ENCODE assay signal across 21 mouse cellular contexts in genomic region chr6:86583141-86583540, GRCm38 (mm10). TPM values are rescaled to one million over a fixed set of nuclear protein-coding genes. Genes with fewer than 3 reads are reported as not detected.
"Had no signal": no experiment of that assay in that cellular context is flagged by ENCODE, and none has a peak within 500 bp of the region (broad histone marks: within the 10 kb centered on the region; RNA-seq: fewer than 3 reads in every experiment).

No protein-coding gene starts in this region.

- H3K36me3 ChIP-seq: lung, embryonic 15.5 days; midbrain, embryonic 12.5 days; midbrain, embryonic 15.5 days; neural tube, embryonic 13.5 days; stomach, embryonic 15.5 days had no signal

- H3K4me2 ChIP-seq: liver, embryonic 11.5 days; lung, embryonic 15.5 days; midbrain, embryonic 12.5 days; midbrain, embryonic 15.5 days; neural tube, embryonic 13.5 days; stomach, embryonic 15.5 days had no signal

- H3K9ac ChIP-seq: liver, embryonic 14.5 days; lung, embryonic 15.5 days; midbrain, embryonic 12.5 days; midbrain, embryonic 15.5 days; neural tube, embryonic 13.5 days; stomach, embryonic 15.5 days had no signal

- H3K9me3 ChIP-seq: lung, embryonic 15.5 days; midbrain, embryonic 12.5 days; midbrain, embryonic 15.5 days; neural tube, embryonic 13.5 days; stomach, embryonic 15.5 days had no signal

- H3K27me3 ChIP-seq: lung, embryonic 15.5 days; midbrain, embryonic 12.5 days; midbrain, embryonic 15.5 days; neural tube, embryonic 13.5 days; stomach, embryonic 15.5 days had no signal

- DNase-seq: kidney, adult 2 months; kidney, postnatal 36 days; lung, adult 18-20 months; lung, postnatal 10 days; lung, postnatal 36 days; retina, postnatal 1 day; right cerebral cortex, postnatal 25 days; spleen, adult 18-20 months; thymus, adult 18-20 months had no signal

- ATAC-seq: intestine, postnatal 0 days; midbrain, embryonic 15.5 days had no signal

- H3K4me3 ChIP-seq: lung, embryonic 15.5 days; midbrain, embryonic 12.5 days; midbrain, embryonic 15.5 days; myocyte; neural tube, embryonic 13.5 days; stomach, embryonic 15.5 days had no signal

- H3K27ac ChIP-seq: kidney, postnatal 0 days; liver, embryonic 14.5 days; midbrain, embryonic 12.5 days; neural tube, embryonic 13.5 days; stomach, embryonic 15.5 days had no signal

RNA-seq across cellular contexts. Expression of gene Asprv1, which starts 44.8 kb away (rescaled TPM):
- total RNA-seq: megakaryocyte-erythroid progenitor cell, adult 5-6 weeks; monocyte, adult 5-6 weeks had no signal
